Mouse (Mus musculus) left cerebral cortex, adult 9 months (tissue): Measurements from ENCODE around the gene 4632433K11Rik.
A peak's percentile ranks its signal among the peaks of the same experiment; 100 is the strongest.
"Not testable (repeated sequence)": the region's sequence is repeated elsewhere in the genome, so short reads cannot be mapped to it uniquely, and the experiment has no call there.

Source experiments
- DNase-seq, 2 experiments: peaks; one replicate each; pipeline ENCODE4 v3.0.0; 2022; ENCODE audit warnings: low spot score in 2 of 2

4632433K11Rik gene

GRCm38 (mm10) chr7:5056651-5057263 is 22.8 kb downstream of the 4632433K11Rik start:
- no peak for DNase-seq

- DNase-seq = no peak
Observed at GRCm38 (mm10) chr7:5057381-5057780, 23.5 kb downstream of the 4632433K11Rik start.

- DNase-seq = no peak
Observed at GRCm38 (mm10) chr7:5057804-5058203, 23.9 kb downstream of the 4632433K11Rik start.

- DNase-seq = no peak
Observed at GRCm38 (mm10) chr7:5058631-5059030, 24.7 kb downstream of the 4632433K11Rik start.

- DNase-seq = no peak
Observed at GRCm38 (mm10) chr7:5059421-5059820, 25.5 kb downstream of the 4632433K11Rik start.

- peak in 1 of 2 experiments; percentile 81 for DNase-seq
Observed at GRCm38 (mm10) chr7:5060239-5060731, 26.4 kb downstream of the 4632433K11Rik start.

- peak; percentile 96 to 99 for DNase-seq
Observed at GRCm38 (mm10) chr7:5060944-5061773, 27.2 kb downstream of the 4632433K11Rik start.

GRCm38 (mm10) chr7:5061774-5062359 is 27.9 kb downstream of the 4632433K11Rik start, which contains the start of gene U2af2:
Gene U2af2, plus strand, starts transcription at chr7:5062143.
- peak; percentile 82 to 87 for DNase-seq

GRCm38 (mm10) chr7:5062360-5063001 is 28.6 kb downstream of the 4632433K11Rik start:
- DNase-seq = no peak

- DNase-seq = no peak
Observed at GRCm38 (mm10) chr7:5064886-5065285, 31.0 kb downstream of the 4632433K11Rik start.

GRCm38 (mm10) chr7:5073586-5073985 is 39.7 kb downstream of the 4632433K11Rik start:
- DNase-seq = no peak

GRCm38 (mm10) chr7:5074984-5075383 is 41.1 kb downstream of the 4632433K11Rik start:
- DNase-seq = no peak

- no peak for DNase-seq
Observed at GRCm38 (mm10) chr7:5076931-5077330, 43.0 kb downstream of the 4632433K11Rik start.

GRCm38 (mm10) chr7:5079365-5080009 is 45.6 kb downstream of the 4632433K11Rik start:
- not testable (repeated sequence) for DNase-seq

GRCm38 (mm10) chr7:5080010-5080751 is 46.3 kb downstream of the 4632433K11Rik start, which contains the start of gene Epn1:
Gene Epn1, plus strand, starts transcription at chr7:5080235.
- peak; percentile 88 to 97 for DNase-seq

- DNase-seq = no peak
Observed at GRCm38 (mm10) chr7:5080815-5081214, 46.9 kb downstream of the 4632433K11Rik start.

GRCm38 (mm10) chr7:5081241-5081640 is 47.3 kb downstream of the 4632433K11Rik start:
- no peak for DNase-seq

- no peak for DNase-seq
Observed at GRCm38 (mm10) chr7:5081939-5082338, 48.0 kb downstream of the 4632433K11Rik start.

- no peak for DNase-seq
Observed at GRCm38 (mm10) chr7:5083325-5084105, 49.6 kb downstream of the 4632433K11Rik start.
